Mouse (Mus musculus) ES-E14 (cell line): ENCODE measurements around the gene Kif13a.

Experiments
- HCFC1 ChIP-seq: IDR thresholded peaks from 2 replicates; pipeline ENCODE4 v1.6.1; 2012; ENCODE audit warnings: low read length, inconsistent platforms, borderline replicate concordance; ENCODE audit not compliant: insufficient read depth
- MAFK ChIP-seq: IDR thresholded peaks from 2 replicates; pipeline ENCODE4 v1.6.1; 2014; ENCODE audit warnings: mild to moderate bottlenecking, low read depth, low read length, inconsistent platforms; ENCODE audit not compliant: insufficient read depth

- no peak for TF ChIP-seq MAFK
- no peak for TF ChIP-seq HCFC1
Observed at GRCm38 (mm10) chr13:46735808-46736478, 193.7 kb downstream of the Kif13a start.
